In the genomic region with DNA sequence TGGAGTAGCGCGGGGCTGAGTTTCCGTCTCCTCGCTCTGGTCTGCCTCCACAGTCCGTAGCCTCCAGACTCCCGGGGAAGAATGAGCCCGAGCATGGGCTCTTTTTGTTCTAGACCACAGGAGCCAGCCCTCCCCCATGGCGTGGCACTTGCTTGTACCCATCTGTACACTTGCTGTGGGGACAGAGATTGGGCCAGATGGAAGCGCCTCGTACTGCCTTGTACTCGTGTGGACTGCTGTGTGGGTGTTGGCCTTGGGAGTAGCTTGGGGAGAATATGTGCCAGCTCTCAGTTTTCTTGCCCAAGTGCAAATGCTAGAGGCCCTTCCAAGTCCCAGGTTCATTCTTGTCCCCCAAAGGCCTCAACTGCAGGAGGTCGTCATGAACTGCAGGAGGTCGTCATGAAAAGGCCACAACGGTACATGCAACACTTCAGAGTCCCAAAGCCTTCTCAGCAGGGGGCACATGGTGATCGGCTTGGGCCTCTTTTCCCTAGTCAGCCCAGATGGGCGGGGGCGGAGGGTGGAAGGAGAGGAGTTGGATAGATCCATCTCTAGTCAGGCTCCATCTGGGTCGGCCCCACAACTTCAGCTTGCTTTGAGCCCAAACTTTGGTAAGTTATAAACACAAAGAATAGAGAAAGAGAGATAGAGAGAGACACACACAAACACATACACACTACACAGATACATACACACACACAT, we compare ENCODE assay signal across 29 mouse cellular contexts. TPM values are rescaled to one million over a fixed set of nuclear protein-coding genes. Genes with fewer than 3 reads are reported as not detected.
DNase-seq lines count a peak whose midpoint lies in the region; ATAC-seq lines count a peak whose summit lies in the region.
"Had no signal": no experiment of that assay in that cellular context is flagged by ENCODE, and none has a peak within 500 bp of the region (broad histone marks: within the 10 kb centered on the region; RNA-seq: fewer than 3 reads in every experiment).

No protein-coding gene starts in this region.

- H3K27ac ChIP-seq in forebrain, embryonic 11.5 days (ENCODE audit: low read depth, low read length) = no peak overlapping the region
- no peak overlapping the region for H3K27ac ChIP-seq in forebrain, embryonic 14.5 days (ENCODE audit: low read depth, low read length)
- H3K27ac ChIP-seq: embryonic facial prominence, embryonic 10.5 days; heart, embryonic 13.5 days; limb, embryonic 10.5 days; neural tube, embryonic 13.5 days had no signal

- H3K4me3 ChIP-seq in forebrain, embryonic 11.5 days (ENCODE audit: low read depth, low read length) = no peak overlapping the region
- H3K4me3 ChIP-seq in forebrain, embryonic 14.5 days (ENCODE audit: low read depth, low read length) = no peak overlapping the region
- H3K4me3 ChIP-seq: embryonic facial prominence, embryonic 10.5 days; heart, embryonic 13.5 days; limb, embryonic 10.5 days; neural tube, embryonic 13.5 days had no signal

- H3K9ac ChIP-seq in forebrain, embryonic 11.5 days (ENCODE audit: low read length) = no peak overlapping the region
- no peak overlapping the region for H3K9ac ChIP-seq in forebrain, embryonic 14.5 days (ENCODE audit: low read length)
- H3K9ac ChIP-seq: heart, embryonic 13.5 days; neural tube, embryonic 13.5 days had no signal

- peak; percentile 78 for DNase-seq in right cerebral cortex, adult 18-20 months
- no peak for DNase-seq in right cerebral cortex, postnatal 4 days
- peak; percentile 28 to 29 for DNase-seq in frontal cortex, postnatal 25 days (ENCODE audit: low spot score in 2 of 2)
- DNase-seq in layer of hippocampus, postnatal 36 days = peak; percentile 48 to 49
- DNase-seq in right cerebral cortex, postnatal 36 days (ENCODE audit: low spot score in 2 of 2) = peak; percentile 52 to 66
- DNase-seq in forebrain, embryonic 11.5 days (ENCODE audit: low spot score) = no peak
- no peak for DNase-seq in forebrain, embryonic 14.5 days (ENCODE audit: low spot score)
- DNase-seq in kidney, postnatal 25 days = no peak
- DNase-seq: adrenal gland, adult 8-10 months; B cell, adult 2 months; cerebellum, adult 11-12 months; cerebellum, postnatal 25 days; heart, postnatal 4 days; kidney, postnatal 36 days; lung, adult 2 months; lung, postnatal 36 days; spleen, adult 18-20 months; thymus, postnatal 14 days had no signal

- H3K4me1 ChIP-seq in forebrain, embryonic 11.5 days (replicated peaks; ENCODE audit: control insufficient read depth, insufficient read depth, low read length) = no peaks in the 10 kb centered on the region
- H3K4me1 ChIP-seq in forebrain, embryonic 14.5 days (ENCODE audit: control insufficient read depth, insufficient read depth, low read length) = no peaks in the 10 kb centered on the region
- H3K4me1 ChIP-seq: embryonic facial prominence, embryonic 10.5 days; heart, embryonic 13.5 days; limb, embryonic 10.5 days; neural tube, embryonic 13.5 days had no signal

- WGBS in forebrain, embryonic 11.5 days = 86% methylated on average over 18 of the region's 18 CpGs
- 84% methylated on average over 18 of the region's 18 CpGs for WGBS in forebrain, embryonic 14.5 days

- no peaks in the 10 kb centered on the region for H3K27me3 ChIP-seq in forebrain, embryonic 11.5 days (ENCODE audit: control insufficient read depth, insufficient read depth, low read length)
- no peaks in the 10 kb centered on the region for H3K27me3 ChIP-seq in forebrain, embryonic 14.5 days (replicated peaks; ENCODE audit: control insufficient read depth, insufficient read depth, low read length)
- H3K27me3 ChIP-seq: neural tube, embryonic 13.5 days had no signal

- no peak for ATAC-seq in forebrain, embryonic 11.5 days (replicated peaks; ENCODE audit: low FRiP score)
- ATAC-seq in forebrain, embryonic 14.5 days = no peak
- ATAC-seq: hindbrain, embryonic 16.5 days; intestine, postnatal 0 days had no signal

- H3K36me3 ChIP-seq in forebrain, embryonic 11.5 days (ENCODE audit: control insufficient read depth, insufficient read depth, low read length) = no peaks in the 10 kb centered on the region
- no peaks in the 10 kb centered on the region for H3K36me3 ChIP-seq in forebrain, embryonic 14.5 days (ENCODE audit: control insufficient read depth, insufficient read depth, low read length)
- H3K36me3 ChIP-seq: embryonic facial prominence, embryonic 10.5 days; heart, embryonic 13.5 days; limb, embryonic 10.5 days; neural tube, embryonic 13.5 days had no signal

- H3K9me3 ChIP-seq in forebrain, embryonic 11.5 days (ENCODE audit: control insufficient read depth, low read length) = no peaks in the 10 kb centered on the region; the same call in 1 of the 2 replicates
- H3K9me3 ChIP-seq in forebrain, embryonic 14.5 days (replicated peaks; ENCODE audit: control insufficient read depth, low read length) = no peaks in the 10 kb centered on the region
- H3K9me3 ChIP-seq: neural tube, embryonic 13.5 days had no signal

- no peak overlapping the region for H3K4me2 ChIP-seq in forebrain, embryonic 11.5 days (ENCODE audit: low read depth, low read length, severe bottlenecking)
- no peak overlapping the region for H3K4me2 ChIP-seq in forebrain, embryonic 14.5 days (ENCODE audit: low read length)
- H3K4me2 ChIP-seq: heart, embryonic 13.5 days; liver, embryonic 11.5 days; neural tube, embryonic 13.5 days had no signal

RNA-seq across cellular contexts. Expression of gene Mobp, which starts 25.1 kb away (rescaled TPM):
- 100 to 1,000 TPM; 456 to 539 TPM for total RNA-seq in layer of hippocampus, postnatal 36 days (2021)
- 1.9 and 3.2 TPM in 2 replicates for polyA plus RNA-seq in forebrain, embryonic 11.5 days (2014; fragmentation: Nextera tagmentation; extraction: Ambion mirVana)
- 0.17 and 0.20 TPM in 2 replicates for polyA plus RNA-seq in forebrain, embryonic 14.5 days (2014; fragmentation: Nextera tagmentation; extraction: Ambion mirVana)
- total RNA-seq: gastrocnemius, adult 18-20 months; granulocyte monocyte progenitor cell, adult 5-6 weeks; heart, postnatal 4 days; MEL had no signal
- polyA plus RNA-seq: heart, embryonic 13.5 days; limb, embryonic 10.5 days; liver, embryonic 11.5 days; lung, adult 2 months; stomach, embryonic 14.5 days had no signal

RNA-seq across cellular contexts. Expression of gene Rpsa, which starts 47.1 kb away (rescaled TPM):
- total RNA-seq in layer of hippocampus, postnatal 36 days (2021) = 100 to 1,000 TPM; 428 to 437 TPM
- 1,443 and 1,598 TPM in 2 replicates for polyA plus RNA-seq in forebrain, embryonic 11.5 days (2014; fragmentation: Nextera tagmentation; extraction: Ambion mirVana)
- polyA plus RNA-seq in forebrain, embryonic 14.5 days (2014; fragmentation: Nextera tagmentation; extraction: Ambion mirVana) = 1,255 and 1,755 TPM in 2 replicates

Comparison
In these comparisons a context has a peak if more than half of its experiments do, and no peak if none do; other contexts are left out.
1. DNase-seq: peak in right cerebral cortex, adult 18-20 months (single experiment), frontal cortex, postnatal 25 days (2 of 2), layer of hippocampus, postnatal 36 days (2 of 2) and right cerebral cortex, postnatal 36 days (2 of 2); none in right cerebral cortex, postnatal 4 days (single experiment), forebrain, embryonic 11.5 days (single experiment), forebrain, embryonic 14.5 days (single experiment) and kidney, postnatal 25 days (0 of 2).